Mouse (Mus musculus) liver, adult 2 months (tissue): ENCODE measurements around the gene Tshz2. TPM values are rescaled to one million over a fixed set of nuclear protein-coding genes. Genes with fewer than 3 reads are reported as not detected.

Experiments used
- DNase-seq: peaks from one replicate; pipeline ENCODE4 v3.0.0-alpha.2; 2011; ENCODE audit warnings: low read depth, low spot score; ENCODE audit errors: extremely low read depth
- H3K27ac ChIP-seq: fragments of 200-500 bp; replicated peaks from 2 replicates; pipeline ENCODE4 v1.5.1; 2012; ENCODE audit warnings: low read depth, mild to moderate bottlenecking, control low read depth, inconsistent platforms, low read length; ENCODE audit not compliant: insufficient read depth
- H3K27me3 ChIP-seq: fragments of 200-500 bp; 2 replicates; pipeline ENCODE4 v1.6.1; 2012; ENCODE audit warnings: mild to moderate bottlenecking, moderate library complexity, low read length, inconsistent platforms; ENCODE audit not compliant: control insufficient read depth, insufficient read depth
- H3K36me3 ChIP-seq: fragments of 200-500 bp; 2 replicates; pipeline ENCODE4 v1.6.1; 2012; ENCODE audit warnings: low read length, inconsistent platforms; ENCODE audit not compliant: control insufficient read depth, insufficient read depth
- H3K4me1 ChIP-seq: fragments of 200-500 bp; 2 replicates; pipeline ENCODE4 v1.6.1; 2011; ENCODE audit warnings: low read length; ENCODE audit not compliant: control insufficient read depth, insufficient read depth
- H3K4me3 ChIP-seq: fragments of 200-500 bp; 2 replicates; pipeline ENCODE4 v1.5.1; 2011; ENCODE audit warnings: low read depth, mild to moderate bottlenecking, control low read depth, low read length, moderate library complexity; ENCODE audit not compliant: insufficient read depth
- H3K79me2 ChIP-seq: fragments of 200-500 bp; 2 replicates; pipeline ENCODE4 v1.6.1; 2012; ENCODE audit warnings: inconsistent platforms, mild to moderate bottlenecking, low read length, moderate library complexity; ENCODE audit not compliant: control insufficient read depth, insufficient read depth
- H3K9ac ChIP-seq: fragments of 200-500 bp; 2 replicates; pipeline ENCODE4 v1.6.1; 2012; ENCODE audit warnings: low read depth, mild to moderate bottlenecking, control low read depth, inconsistent platforms, low read length
- CTCF ChIP-seq: fragments of 200-500 bp; IDR thresholded peaks from 2 replicates; pipeline ENCODE4 v1.5.1; 2011; ENCODE audit warnings: low read depth, low read length, control low read depth
- POLR2A ChIP-seq: fragments of 200-500 bp; IDR thresholded peaks from 2 replicates; pipeline ENCODE4 v1.6.1; 2011; ENCODE audit warnings: low read length, control low read depth; ENCODE audit not compliant: insufficient read depth; ENCODE audit errors: extremely low read depth
- WGBS: fragments of 180-500 bp; shearing (Covaris S2); methylation state at CpG from one replicate; pipeline ENCODE4 v1.1.7; 2018; 5-methylcytosine and 5-hydroxymethylcytosine counted together
- polyA plus RNA-seq: library from polyadenylated mRNA; depleted of rRNA; stranded (reverse); fragments of >200 nt; gene quantifications from 2 replicates; pipeline ENCODE4 v1.2.3, GENCODE M21; 2012
- total RNA-seq: library from RNA; depleted of rRNA; stranded (reverse); fragments of >200 nt; gene quantifications from 2 replicates; pipeline ENCODE4 v1.2.3, GENCODE M21; 2014

Tshz2 gene
- total and polyA plus RNA-seq, 2 experiments: 3.3 to 4.1 TPM

DNA sequence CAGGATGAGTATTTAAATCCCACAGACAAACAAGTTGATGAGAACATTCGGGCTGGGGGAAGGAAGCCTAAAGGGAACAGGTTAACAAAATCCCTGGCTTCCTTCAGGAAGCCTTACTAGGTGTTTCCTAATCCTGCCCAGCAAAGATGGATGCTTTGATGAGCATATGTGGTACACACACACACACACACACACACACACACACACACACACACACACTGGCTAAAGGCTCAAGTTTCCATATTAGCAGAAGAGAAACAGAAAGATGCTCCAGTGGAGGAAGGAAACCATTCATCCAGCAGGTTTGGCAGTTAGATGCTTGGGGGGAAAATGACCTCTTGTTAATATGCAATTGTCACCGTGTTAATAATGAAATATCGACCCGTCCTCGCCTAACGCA lies 89.5 kb downstream of the Tshz2 start:
- DNase-seq: no peak
- no peak overlapping the region for H3K9ac ChIP-seq
- H3K79me2 ChIP-seq: 0 out of 2 replicates have a peak, but pooled peaks cover 7% of the 10 kb centered on the region
- 83% methylated on average over 6 of the region's 6 CpGs for WGBS
- no peak overlapping the region for H3K27ac ChIP-seq
- TF ChIP-seq CTCF: no peak
- no peaks in the 10 kb centered on the region for H3K27me3 ChIP-seq
- H3K4me3 ChIP-seq: no peak overlapping the region
- peaks cover 5% of the 10 kb centered on the region; the same call in 1 of the 2 replicates for H3K4me1 ChIP-seq
- H3K36me3 ChIP-seq: no peaks in the 10 kb centered on the region

DNA sequence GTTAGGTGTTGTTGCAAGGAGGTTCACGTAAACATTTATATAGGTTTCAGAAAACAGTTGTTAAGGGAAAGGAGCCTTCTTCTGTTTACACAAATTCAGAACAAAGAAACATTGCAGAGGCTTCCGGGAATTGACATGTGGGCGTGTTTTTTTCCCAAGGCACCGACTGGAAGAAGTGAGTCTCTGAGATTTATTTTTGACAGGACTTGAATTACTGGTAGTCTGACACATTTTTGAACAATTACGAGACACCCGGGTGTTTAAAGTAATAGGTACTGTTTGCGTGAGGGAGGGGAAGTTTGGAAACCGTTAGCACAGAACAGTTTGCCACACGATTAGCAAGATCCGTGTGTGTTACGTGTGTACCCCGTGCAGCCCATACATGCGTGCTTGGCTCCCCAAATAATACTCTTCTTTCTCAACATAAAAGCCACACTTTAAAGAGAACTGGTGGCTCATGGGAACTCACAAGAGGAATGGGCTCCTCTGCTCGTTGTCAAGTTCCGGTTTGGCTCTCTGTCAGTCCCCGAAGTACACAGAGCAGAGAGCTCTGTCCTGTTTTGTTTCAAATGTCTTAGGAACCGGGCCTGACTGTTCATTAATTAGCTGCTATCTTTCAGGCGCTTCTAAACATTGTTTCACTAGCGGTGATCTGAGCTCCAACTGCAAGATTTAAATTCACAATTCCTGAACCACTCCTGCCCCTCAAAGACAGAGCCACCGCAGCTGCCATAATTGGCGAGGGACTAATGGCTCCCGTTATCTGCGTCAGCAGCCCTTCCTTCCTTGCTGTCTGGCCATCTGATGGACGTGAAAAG lies 91.0 kb downstream of the Tshz2 start:
- 62% methylated on average over 24 of the region's 24 CpGs for WGBS
- H3K4me3 ChIP-seq: peak overlapping the region; percentile 26; the same call in 1 of the 2 replicates
- no peaks in the 10 kb centered on the region for H3K36me3 ChIP-seq
- DNase-seq: peak; percentile 47
- H3K27me3 ChIP-seq: no peaks in the 10 kb centered on the region
- H3K27ac ChIP-seq: peak overlapping the region; percentile 87
- 0 out of 2 replicates have a peak, but pooled peaks cover 7% of the 10 kb centered on the region for H3K79me2 ChIP-seq
- H3K9ac ChIP-seq: peak overlapping the region; percentile 50; the same call in 1 of the 2 replicates
- peaks cover 5% of the 10 kb centered on the region; the same call in 1 of the 2 replicates for H3K4me1 ChIP-seq
- TF ChIP-seq POLR2A: no peak
- TF ChIP-seq CTCF: no peak

DNA sequence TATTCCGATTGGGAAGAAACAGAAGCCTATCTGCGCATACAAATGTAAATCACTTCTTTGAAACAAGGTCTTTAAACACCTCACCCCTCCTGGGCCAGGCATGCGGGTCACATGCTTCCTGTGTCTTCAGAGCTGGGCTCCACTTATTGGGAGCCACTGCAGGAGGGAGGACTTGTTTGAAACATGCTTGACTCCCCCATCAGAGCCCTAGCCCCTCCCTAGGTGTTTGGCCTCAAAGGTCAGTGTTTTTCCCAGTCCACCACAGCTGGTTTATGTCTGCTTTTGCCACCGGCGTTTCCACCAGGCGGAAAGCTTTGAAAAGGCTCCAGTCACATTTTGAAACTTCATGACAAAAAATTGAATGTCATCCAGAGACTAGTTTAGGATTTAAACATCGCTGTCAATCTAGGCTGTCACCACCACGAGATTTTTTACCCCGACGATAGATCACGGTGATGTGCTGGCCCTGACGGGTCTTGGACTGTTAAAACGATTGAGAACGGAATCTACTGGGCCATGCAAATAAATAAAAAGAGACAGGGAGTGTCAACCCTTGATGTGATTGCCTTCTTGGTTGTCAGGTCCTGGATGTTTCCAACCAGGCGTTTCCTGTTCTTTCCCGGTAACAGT lies 96.0 kb downstream of the Tshz2 start:
- TF ChIP-seq CTCF (no peak), POLR2A (no peak)
- Histone ChIP-seq H3K36me3 (no peaks in the 10 kb centered on the region), H3K4me3 (no peak overlapping the region), H3K27ac (no peak overlapping the region), H3K4me1 (peaks cover 5% of the 10 kb centered on the region; the same call in 1 of the 2 replicates), H3K27me3 (no peaks in the 10 kb centered on the region), H3K79me2 (peaks cover 7% of the 10 kb centered on the region; the same call in 1 of the 2 replicates), H3K9ac (no peak overlapping the region)
- 66% methylated on average over 16 of the region's 16 CpGs for WGBS
- DNase-seq: no peak

DNA sequence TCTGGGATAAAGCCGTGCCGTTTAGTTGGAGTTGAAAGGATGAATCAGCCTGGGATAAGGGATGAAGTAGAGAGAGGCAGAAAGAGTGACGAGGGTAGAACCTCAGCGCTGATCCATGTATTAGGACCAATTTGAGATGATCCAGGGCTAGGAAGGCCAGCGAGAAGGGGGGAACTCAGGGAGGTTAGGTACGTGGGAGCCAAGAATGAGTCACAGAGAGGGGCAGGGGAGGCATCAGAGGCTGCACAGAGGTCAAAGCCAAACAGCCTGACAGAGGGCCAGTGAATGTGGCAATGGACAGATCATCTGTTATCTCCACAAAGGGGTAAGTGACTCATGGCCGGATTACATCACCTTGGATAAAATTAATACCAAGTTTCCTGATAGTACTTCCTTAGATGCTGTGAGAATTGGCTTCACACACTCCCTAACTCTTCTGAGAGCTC lies 97.8 kb downstream of the Tshz2 start:
- Histone ChIP-seq H3K9ac (no peak overlapping the region), H3K4me1 (peaks cover 4% of the 10 kb centered on the region; the same call in 1 of the 2 replicates), H3K79me2 (no peaks in the 10 kb centered on the region; the same call in 1 of the 2 replicates), H3K4me3 (no peak overlapping the region), H3K27ac (no peak overlapping the region), H3K27me3 (no peaks in the 10 kb centered on the region), H3K36me3 (no peaks in the 10 kb centered on the region)
- no peak for DNase-seq
- WGBS: 49% methylated on average over 7 of the region's 7 CpGs
- no peak for TF ChIP-seq POLR2A
- TF ChIP-seq CTCF: no peak

DNA sequence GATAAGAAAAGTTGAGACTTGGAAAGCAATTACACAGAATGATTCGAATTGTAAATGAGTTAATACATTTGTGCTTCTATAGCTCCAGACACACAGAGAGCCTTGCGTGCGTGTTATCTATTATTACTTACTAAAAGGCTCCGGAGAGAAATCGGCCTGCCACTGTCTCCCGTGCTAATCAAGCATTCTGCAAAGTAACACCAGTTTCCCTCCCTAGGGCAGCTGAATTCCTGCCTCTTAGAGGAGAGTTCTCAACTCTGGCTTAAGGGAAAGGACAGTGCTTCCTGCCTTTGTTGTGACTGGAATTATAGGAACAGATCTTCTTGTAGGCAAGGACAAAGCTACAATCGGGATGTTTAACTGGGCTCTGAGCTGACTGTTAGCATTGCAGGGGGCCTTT lies 101.2 kb downstream of the Tshz2 start:
- Histone ChIP-seq H3K79me2 (no peaks in the 10 kb centered on the region; the same call in 1 of the 2 replicates), H3K27ac (no peak overlapping the region), H3K4me3 (no peak overlapping the region), H3K4me1 (peaks cover 4% of the 10 kb centered on the region; the same call in 1 of the 2 replicates), H3K27me3 (no peaks in the 10 kb centered on the region), H3K36me3 (no peaks in the 10 kb centered on the region), H3K9ac (no peak overlapping the region)
- 85% methylated on average over 7 of the region's 7 CpGs for WGBS
- no peak for TF ChIP-seq POLR2A
- TF ChIP-seq CTCF: no peak
- no peak for DNase-seq
